Mouse (Mus musculus) lung, postnatal 10 days (tissue): ENCODE measurements around the gene Znhit1.
"Not testable (repeated sequence)": the region's sequence is repeated elsewhere in the genome, so short reads cannot be mapped to it uniquely, and the experiment has no call there.

Experiments used
- DNase-seq: peaks from one replicate; pipeline ENCODE4 v3.0.0; 2021

The Znhit1 gene

GRCm38 (mm10) chr5:136950521-136950920 is 37.3 kb downstream of the Znhit1 start:
- no peak for DNase-seq

DNA sequence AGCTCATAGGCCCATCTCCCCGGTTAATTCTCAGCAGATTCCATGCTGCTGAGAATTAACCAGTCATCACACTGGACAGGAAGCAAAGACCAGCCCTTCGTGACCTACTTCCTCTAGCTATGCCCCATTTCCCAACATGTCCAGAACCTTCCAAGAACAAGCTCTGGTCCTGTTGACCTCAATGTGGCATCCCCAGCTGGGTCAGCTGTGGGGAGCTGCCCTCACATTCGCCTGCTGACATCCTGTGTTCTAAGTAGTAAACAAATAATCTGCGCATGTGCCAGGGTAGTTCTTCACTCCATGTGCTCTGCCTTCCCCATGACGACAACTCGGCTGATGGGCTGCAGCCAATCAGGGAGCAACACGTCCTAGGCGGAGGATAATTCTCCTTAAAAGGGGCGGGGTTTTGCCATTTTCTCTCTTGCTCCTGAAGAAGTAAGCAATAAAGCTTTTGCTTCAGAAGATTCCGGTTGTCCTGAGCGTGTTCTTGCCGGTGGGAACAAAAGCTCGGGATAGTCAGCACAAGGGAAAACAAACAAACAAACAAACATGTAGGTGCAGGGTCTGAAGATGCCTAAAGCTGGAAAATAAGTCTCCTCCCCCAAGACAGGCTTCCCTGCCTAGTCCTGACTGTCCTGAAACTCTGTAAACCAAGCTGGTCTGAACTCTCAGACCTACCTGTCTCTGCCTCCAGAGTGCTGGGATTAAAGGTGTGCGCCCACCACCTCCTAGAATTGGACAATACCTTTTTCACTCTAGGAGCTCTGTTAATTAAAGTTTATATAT is 38.1 kb downstream of the Znhit1 start:
- DNase-seq: peak; percentile 36

- no peak for DNase-seq
Observed at GRCm38 (mm10) chr5:136947874-136948273, 39.9 kb downstream of the Znhit1 start.

GRCm38 (mm10) chr5:136945084-136945483 is 42.7 kb downstream of the Znhit1 start:
- no peak for DNase-seq

DNA sequence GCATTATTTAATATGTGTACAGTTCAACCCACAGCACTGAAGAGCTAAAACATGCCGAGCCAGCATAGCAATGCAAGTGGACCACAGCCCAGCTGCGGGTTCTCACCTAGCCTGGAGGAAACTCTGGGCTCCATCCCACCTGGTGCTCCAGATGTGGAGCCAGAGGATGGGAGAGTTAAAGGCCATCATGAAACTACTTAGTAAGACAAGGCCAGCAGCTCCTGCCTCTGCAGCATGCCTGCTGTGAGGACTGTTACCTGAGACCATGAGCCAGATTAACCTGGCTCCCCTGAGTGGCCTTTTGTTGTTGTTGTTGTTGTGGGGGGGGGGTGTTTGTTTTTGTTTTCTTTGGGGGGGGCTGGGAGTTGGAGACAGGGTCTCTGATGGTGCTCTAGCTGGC is 44.4 kb downstream of the Znhit1 start:
- no peak for DNase-seq

GRCm38 (mm10) chr5:136942781-136943180 is 45.0 kb downstream of the Znhit1 start:
- no peak for DNase-seq

DNA sequence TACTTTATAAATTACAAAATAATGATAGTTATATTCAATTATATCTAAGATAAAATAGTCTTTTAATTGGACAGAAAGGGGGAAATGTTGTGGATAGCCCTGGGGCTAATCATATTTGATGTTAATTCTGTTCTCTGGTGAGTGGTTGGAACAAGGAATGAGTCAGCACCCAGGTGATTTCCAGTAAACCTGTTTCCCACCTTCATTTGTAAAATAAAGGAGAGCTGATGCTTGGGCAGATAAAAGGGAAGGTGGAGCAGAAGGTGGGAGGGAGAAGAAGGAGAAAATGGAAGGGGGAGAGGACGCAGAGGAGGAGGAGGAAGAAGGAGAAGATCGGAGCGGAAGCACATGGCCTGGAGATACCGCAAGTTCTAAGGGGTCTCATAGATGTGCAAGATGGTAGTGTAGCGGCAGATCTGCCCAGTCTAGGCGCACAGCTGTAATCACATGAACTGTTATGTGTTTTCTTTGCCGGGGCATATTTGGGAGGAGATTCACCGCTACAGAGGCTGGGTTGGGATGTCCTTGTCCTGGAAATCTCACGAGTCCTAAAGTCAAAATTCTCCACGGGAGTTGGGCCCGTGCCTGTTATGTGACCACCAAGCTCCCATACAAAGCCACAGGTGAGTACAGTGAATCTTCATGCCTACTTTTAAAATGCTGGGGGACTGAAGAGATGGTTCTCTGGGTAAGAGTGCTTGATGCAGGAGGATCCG is 46.8 kb downstream of the Znhit1 start:
- no peak for DNase-seq

GRCm38 (mm10) chr5:136940029-136940428 is 47.8 kb downstream of the Znhit1 start:
- not testable (repeated sequence) for DNase-seq

DNA sequence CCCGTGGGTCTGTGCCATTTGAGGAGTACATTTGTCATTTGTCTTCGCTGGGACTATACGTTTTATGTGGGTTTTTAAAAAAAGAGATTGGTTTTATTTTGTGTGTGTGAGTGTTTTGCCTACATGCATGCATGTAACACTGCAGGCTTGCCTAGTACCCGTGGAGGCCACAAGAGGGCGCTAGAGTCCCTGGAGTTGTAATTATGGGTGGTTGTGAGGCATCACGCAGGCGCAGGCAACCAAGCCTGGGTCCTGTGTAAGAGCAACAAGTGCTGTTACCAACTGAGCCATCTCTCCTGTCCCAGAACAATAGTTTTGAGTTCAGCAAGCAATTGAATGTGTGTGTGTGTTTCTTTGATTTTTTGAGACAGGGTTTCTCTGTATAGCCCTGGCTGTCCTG is 48.5 kb downstream of the Znhit1 start:
- no peak for DNase-seq

DNA sequence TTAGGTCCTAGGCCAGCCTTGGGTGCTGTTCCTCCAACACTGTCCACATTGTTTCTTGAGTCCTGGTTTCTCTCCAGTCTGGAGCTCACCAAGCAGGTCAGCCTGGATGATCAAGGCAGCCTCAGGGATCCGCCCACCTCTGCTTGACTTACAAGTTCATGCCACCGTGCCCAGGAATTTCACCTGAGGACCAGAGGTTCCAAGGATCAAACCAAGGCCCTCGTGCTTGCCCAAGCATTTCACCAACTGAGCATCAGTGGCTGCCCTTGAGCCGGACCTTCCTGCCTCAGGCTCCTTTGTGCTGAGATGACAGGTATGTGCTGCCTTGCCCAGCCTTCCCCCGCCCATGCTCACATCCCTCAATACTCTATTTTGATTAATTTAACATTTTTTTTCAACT is 50.2 kb downstream of the Znhit1 start:
- no peak for DNase-seq

- no peak for DNase-seq
Observed at GRCm38 (mm10) chr5:136936750-136937149, 51.1 kb downstream of the Znhit1 start.

GRCm38 (mm10) chr5:136935905-136936695 is 51.7 kb downstream of the Znhit1 start:
- peak; percentile 35 for DNase-seq

GRCm38 (mm10) chr5:136933930-136934329 is 53.9 kb downstream of the Znhit1 start:
- no peak for DNase-seq

DNA sequence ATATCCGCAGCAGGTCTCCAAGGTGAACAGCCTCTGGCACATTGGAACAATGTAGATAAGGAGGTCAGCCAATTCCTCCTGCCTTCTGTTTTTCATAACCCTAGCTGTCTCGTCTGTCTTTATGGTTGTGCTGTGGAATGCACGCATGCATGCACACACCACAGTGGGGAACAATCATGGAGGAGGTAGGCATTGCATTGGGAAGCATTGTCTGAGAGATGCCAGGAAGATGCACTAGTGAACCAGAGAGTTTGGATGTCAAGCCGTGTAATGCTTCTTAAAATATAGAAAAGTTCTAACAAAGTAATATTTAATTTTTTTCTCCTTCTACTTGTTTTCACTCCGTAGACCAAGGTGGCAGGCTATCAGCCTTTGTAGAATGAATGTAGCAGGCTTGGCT is 54.9 kb downstream of the Znhit1 start:
- DNase-seq: no peak
